Mouse (Mus musculus) kidney, postnatal 0 days (tissue): ENCODE measurements around the gene Wscd2. TPM values are rescaled to one million over a fixed set of nuclear protein-coding genes. Genes with fewer than 3 reads are reported as not detected.

ENCODE experiments used
- ATAC-seq: fragments of 200-750 bp; cut with Nextera tagmentation; replicated peaks from 2 replicates; pipeline ENCODE4 v1.8.0; 2017; ENCODE audit warnings: low read depth, moderate number of reproducible peaks, moderate TSS enrichment, moderate library complexity; ENCODE audit not compliant: low FRiP score
- DNase-seq: peaks from one replicate; pipeline ENCODE4 v3.0.0-alpha.2; 2016; ENCODE audit warnings: low spot score
- H3K27ac ChIP-seq: fragments of 300-500 bp; sonication (generic); 2 replicates; pipeline ENCODE4 v1.5.1; 2014; ENCODE audit warnings: mild to moderate bottlenecking
- H3K27me3 ChIP-seq: fragments of 300-500 bp; sonication (generic); 2 replicates; pipeline ENCODE4 v1.6.1; 2014; ENCODE audit warnings: low read length, mixed read lengths; ENCODE audit not compliant: insufficient read depth
- H3K36me3 ChIP-seq: fragments of 300-500 bp; sonication (generic); 2 replicates; pipeline ENCODE4 v1.6.1; 2014; ENCODE audit warnings: low read length, mixed read lengths; ENCODE audit not compliant: insufficient read depth
- H3K4me1 ChIP-seq: fragments of 300-500 bp; sonication (generic); replicated peaks from 2 replicates; pipeline ENCODE4 v1.6.1; 2014; ENCODE audit warnings: antibody characterized with exemption, low read length, mixed read lengths; ENCODE audit not compliant: insufficient read depth
- H3K4me2 ChIP-seq: fragments of 300-500 bp; sonication (generic); 2 replicates; pipeline ENCODE4 v1.6.1; 2014; ENCODE audit warnings: mild to moderate bottlenecking, low read length, moderate library complexity, mixed read lengths
- H3K4me3 ChIP-seq: fragments of 300-500 bp; sonication (generic); replicated peaks from 2 replicates; pipeline ENCODE4 v1.5.1; 2014; ENCODE audit warnings: low read depth, low read length
- H3K9ac ChIP-seq: fragments of 300-500 bp; sonication (generic); 2 replicates; pipeline ENCODE4 v1.6.1; 2014; ENCODE audit warnings: low read depth, low read length
- H3K9me3 ChIP-seq: fragments of 300-500 bp; sonication (generic); replicated peaks from 2 replicates; pipeline ENCODE4 v1.6.1; 2016; ENCODE audit warnings: low read length, inconsistent platforms, mixed read lengths
- CTCF ChIP-seq: IDR thresholded peaks from 2 replicates; pipeline ENCODE4 v1.5.1; 2016; ENCODE audit warnings: antibody characterized with exemption, low read depth, mild to moderate bottlenecking, moderate library complexity
- WGBS: fragments of 180-500 bp; shearing (Covaris S2); extraction: QIAGEN DNeasy Blood & Tissue Kit; methylation state at CpG from one replicate; pipeline ENCODE4 v1.1.7; 2014; 5-methylcytosine and 5-hydroxymethylcytosine counted together
- polyA plus RNA-seq: library from polyadenylated mRNA; unstranded; fragments of >200 nt; fragmentation: Nextera tagmentation; extraction: Ambion mirVana; gene quantifications from 2 replicates; pipeline ENCODE4 v1.2.1, GENCODE M21; 2015

Wscd2 gene
- polyA plus RNA-seq, 1 experiment from 2014 or later: 1.7 TPM

DNA sequence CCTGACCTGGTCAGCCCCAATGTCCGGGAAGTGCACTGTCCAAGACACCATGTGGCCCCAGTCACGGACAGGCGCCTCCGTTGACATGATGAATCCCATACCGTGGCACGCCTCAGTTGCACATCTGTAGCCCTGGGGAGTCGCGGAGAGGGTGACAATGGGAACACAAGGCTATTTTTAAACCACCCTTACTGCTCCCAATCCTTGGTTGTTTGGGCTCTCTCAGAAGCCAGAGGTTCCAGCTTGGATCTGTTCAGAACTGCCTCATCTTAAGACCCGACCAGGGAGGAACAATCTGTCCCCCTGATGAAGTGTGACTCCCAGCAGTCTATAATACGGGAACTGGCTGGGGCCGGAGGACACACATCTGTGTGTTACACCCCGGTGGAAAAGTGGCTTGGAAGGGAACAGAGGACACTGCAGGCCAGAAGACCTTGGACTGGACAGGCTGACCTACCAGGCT is 121.7 kb downstream of the Wscd2 start:
- no peaks in the 10 kb centered on the region for H3K36me3 ChIP-seq
- DNase-seq (no peak), ATAC-seq (no peak)
- H3K27ac ChIP-seq: no peak overlapping the region
- no peak overlapping the region for H3K4me2 ChIP-seq
- no peak overlapping the region for H3K9ac ChIP-seq
- no peaks in the 10 kb centered on the region for H3K9me3 ChIP-seq
- 49% methylated on average over 12 of the region's 12 CpGs for WGBS
- H3K4me3 ChIP-seq: no peak overlapping the region
- no peaks in the 10 kb centered on the region for H3K27me3 ChIP-seq
- H3K4me1 ChIP-seq: no peaks in the 10 kb centered on the region
- TF ChIP-seq CTCF: no peak

DNA sequence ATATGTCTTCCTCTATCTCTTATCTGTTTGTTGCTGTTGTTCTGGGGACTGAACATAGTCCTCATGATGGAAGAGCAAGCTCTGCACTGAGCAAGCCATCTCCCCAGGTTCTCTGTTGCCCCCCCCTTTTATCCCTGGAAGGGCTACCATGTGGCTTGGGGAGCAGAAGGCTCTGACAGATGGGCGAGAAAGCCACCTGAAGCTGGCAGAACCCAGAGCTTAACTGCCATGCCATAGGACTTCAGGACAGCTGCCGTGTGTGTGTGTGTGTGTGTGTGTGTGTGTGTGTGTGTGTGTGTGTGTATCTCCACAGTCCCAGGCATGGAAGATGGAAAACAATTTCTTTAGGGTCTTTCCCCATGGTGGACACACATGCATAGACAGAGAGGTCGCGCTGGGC is 128.6 kb downstream of the Wscd2 start:
- H3K4me2 ChIP-seq: no peak overlapping the region
- no peak overlapping the region for H3K27ac ChIP-seq
- DNase-seq (no peak), ATAC-seq (no peak)
- H3K4me1 ChIP-seq: no peaks in the 10 kb centered on the region
- H3K27me3 ChIP-seq: no peaks in the 10 kb centered on the region
- H3K9ac ChIP-seq: no peak overlapping the region
- no peak overlapping the region for H3K4me3 ChIP-seq
- no peaks in the 10 kb centered on the region for H3K36me3 ChIP-seq
- no peak for TF ChIP-seq CTCF
- H3K9me3 ChIP-seq: no peaks in the 10 kb centered on the region
- whole genome bisulfite sequencing: 87% methylated on average over 4 of the region's 4 CpGs

DNA sequence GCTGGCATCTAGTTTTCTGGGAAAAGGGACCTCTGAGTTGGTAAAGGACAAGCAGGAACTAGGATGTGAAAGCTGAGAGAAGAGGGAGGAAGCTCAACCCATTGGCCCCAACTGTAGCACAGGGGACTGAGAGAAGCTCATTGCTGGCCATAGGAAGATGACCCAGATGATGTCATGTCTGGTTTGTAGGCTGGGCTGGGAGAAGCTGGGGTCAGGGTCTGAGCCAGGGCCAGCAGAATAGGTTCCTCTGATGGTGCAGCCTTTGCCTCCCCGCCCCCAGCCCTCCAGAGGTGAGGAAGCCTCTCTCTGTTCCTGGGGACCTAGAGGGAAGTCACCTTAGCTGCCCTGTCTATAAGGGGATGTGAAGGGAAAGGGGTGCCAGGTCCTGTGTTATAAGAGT is 129.0 kb downstream of the Wscd2 start:
- Histone ChIP-seq H3K4me1 (no peaks in the 10 kb centered on the region), H3K4me2 (no peak overlapping the region), H3K27ac (no peak overlapping the region), H3K9me3 (no peaks in the 10 kb centered on the region), H3K9ac (no peak overlapping the region), H3K27me3 (no peaks in the 10 kb centered on the region), H3K4me3 (no peak overlapping the region), H3K36me3 (no peaks in the 10 kb centered on the region)
- no peak for TF ChIP-seq CTCF
- no peak for DNase-seq
- 89% methylated on average over 1 of the region's 1 CpGs for WGBS
- no peak for ATAC-seq

DNA sequence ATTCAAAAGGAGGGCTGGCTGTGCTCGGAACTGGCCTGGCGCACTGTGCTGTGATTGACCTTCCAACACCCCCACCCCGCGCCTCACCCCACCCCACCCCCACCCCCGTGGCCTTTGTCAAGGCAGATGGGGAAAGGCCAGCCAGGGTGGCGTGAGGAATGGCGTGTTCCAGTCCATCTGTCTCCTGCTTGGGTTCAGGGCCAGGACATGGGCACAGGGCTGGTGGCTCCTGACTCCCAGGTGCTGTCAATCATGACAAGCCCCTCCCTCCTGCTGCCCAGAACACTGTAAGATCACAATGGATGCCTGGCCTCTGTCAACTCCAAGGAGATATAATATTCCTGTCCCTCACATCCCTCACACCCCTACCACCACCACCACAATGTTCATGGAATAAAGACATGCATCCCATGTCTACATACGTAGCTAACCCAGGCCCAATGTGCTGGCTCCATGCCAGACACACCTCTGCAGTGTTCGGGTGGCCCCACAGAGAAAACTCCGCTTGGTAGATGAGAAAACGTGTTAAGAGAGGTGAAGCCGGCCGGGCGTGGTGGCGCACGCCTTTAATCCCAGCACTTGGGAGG is 130.1 kb downstream of the Wscd2 start:
- no peak overlapping the region for H3K27ac ChIP-seq
- ATAC-seq: no peak
- H3K4me1 ChIP-seq: no peaks in the 10 kb centered on the region
- no peak for TF ChIP-seq CTCF
- H3K9me3 ChIP-seq: no peaks in the 10 kb centered on the region
- no peak overlapping the region for H3K9ac ChIP-seq
- no peak overlapping the region for H3K4me3 ChIP-seq
- H3K27me3 ChIP-seq: no peaks in the 10 kb centered on the region
- no peaks in the 10 kb centered on the region for H3K36me3 ChIP-seq
- H3K4me2 ChIP-seq: no peak overlapping the region
- 62% methylated on average over 16 of the region's 16 CpGs for WGBS
- DNase-seq: no peak

DNA sequence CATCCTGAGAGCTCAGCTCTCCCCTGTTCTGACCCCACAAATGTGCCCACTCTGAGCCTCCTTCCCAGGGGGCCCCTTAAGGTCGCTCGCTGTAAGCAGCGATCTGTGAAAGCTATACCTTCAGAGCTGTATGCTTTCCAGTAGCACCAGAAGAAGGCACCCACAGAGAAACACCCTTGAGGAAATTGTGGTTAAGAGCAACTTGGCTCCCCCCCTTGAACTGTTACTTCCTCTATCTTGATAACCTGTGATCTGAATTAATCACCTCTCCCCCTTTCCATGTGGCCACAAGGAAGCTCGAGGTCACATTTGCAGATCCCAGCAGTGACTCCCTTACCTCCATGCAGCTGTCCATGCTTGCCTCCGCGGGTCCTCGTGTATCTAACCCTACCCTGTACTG is 130.9 kb downstream of the Wscd2 start:
- no peak overlapping the region for H3K4me2 ChIP-seq
- H3K4me1 ChIP-seq: no peaks in the 10 kb centered on the region
- no peak overlapping the region for H3K4me3 ChIP-seq
- no peaks in the 10 kb centered on the region for H3K27me3 ChIP-seq
- WGBS: 62% methylated on average over 7 of the region's 7 CpGs
- H3K9me3 ChIP-seq: no peaks in the 10 kb centered on the region
- DNase-seq: no peak
- no peaks in the 10 kb centered on the region for H3K36me3 ChIP-seq
- no peak for ATAC-seq
- no peak overlapping the region for H3K27ac ChIP-seq
- TF ChIP-seq CTCF: no peak
- H3K9ac ChIP-seq: no peak overlapping the region

DNA sequence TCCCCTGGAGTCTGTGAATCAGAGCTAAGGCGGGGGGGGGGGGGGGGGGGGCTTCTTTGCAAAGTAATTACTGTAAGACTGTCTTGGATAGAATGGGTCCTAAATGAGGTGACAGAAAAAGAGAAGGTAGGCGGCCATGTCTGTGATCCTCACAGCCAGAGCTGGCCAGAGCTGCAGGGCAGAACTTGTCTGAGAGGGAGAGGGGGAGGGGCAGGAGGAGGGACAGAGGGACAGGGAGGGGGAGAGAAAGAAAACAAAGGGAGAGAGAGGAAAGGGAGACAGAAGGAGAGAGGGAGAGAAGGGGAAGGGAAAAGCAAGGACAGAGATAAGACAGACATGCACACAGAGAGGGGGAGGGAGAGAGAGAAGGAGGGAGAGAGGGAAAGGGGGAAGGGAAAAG is 132.9 kb downstream of the Wscd2 start:
- DNase-seq (no peak), ATAC-seq (no peak)
- H3K36me3 ChIP-seq: no peaks in the 10 kb centered on the region
- H3K4me2 ChIP-seq: no peak overlapping the region
- H3K27ac ChIP-seq: no peak overlapping the region
- TF ChIP-seq CTCF: no peak
- no peak overlapping the region for H3K4me3 ChIP-seq
- H3K4me1 ChIP-seq: 0 out of 2 replicates have a peak, but pooled peaks cover 4% of the 10 kb centered on the region
- H3K9me3 ChIP-seq: no peaks in the 10 kb centered on the region
- no peaks in the 10 kb centered on the region for H3K27me3 ChIP-seq
- 44% methylated on average over 2 of the region's 2 CpGs for WGBS
- no peak overlapping the region for H3K9ac ChIP-seq

DNA sequence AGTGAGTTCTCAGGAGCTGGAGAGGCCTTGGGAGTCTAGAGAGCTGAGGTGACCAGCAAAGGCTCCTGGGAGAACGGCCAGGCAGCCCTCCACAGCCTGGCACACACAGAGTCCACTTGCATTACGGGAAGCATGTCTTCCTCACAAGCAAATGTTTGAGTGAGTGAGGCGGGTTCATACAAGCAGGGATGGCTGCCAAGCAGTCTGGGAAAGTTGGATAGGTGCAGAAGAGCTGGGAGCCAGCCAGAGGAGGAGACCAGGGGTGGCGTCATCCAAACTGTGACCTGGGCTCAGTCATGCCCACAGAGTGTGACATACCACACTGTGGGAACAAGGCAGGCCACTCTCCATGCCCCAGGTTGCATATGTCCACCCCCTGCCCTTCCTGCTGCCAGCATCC is 134.9 kb downstream of the Wscd2 start:
- no peak overlapping the region for H3K4me2 ChIP-seq
- ATAC-seq: no peak
- H3K36me3 ChIP-seq: no peaks in the 10 kb centered on the region
- no peak for TF ChIP-seq CTCF
- no peaks in the 10 kb centered on the region for H3K27me3 ChIP-seq
- no peak overlapping the region for H3K27ac ChIP-seq
- 72% methylated on average over 4 of the region's 4 CpGs for WGBS
- no peak overlapping the region for H3K4me3 ChIP-seq
- H3K4me1 ChIP-seq: peaks cover 17% of the 10 kb centered on the region
- no peaks in the 10 kb centered on the region for H3K9me3 ChIP-seq
- H3K9ac ChIP-seq: no peak overlapping the region
- DNase-seq: no peak
